In genomic region chr8:12031796-12032195, GRCm38 (mm10) we compare ENCODE assay signal across 9 mouse cellular contexts.
DNase-seq lines count a peak whose midpoint lies in the region; ATAC-seq and TF ChIP-seq lines count a peak whose summit lies in the region.
"Had no signal": no experiment of that assay in that cellular context is flagged by ENCODE, and none has a peak within 500 bp of the region (broad histone marks: within the 10 kb centered on the region; RNA-seq: fewer than 3 reads in every experiment).

No protein-coding gene starts in this region.

- H3K27me3 ChIP-seq in forebrain, postnatal 0 days (ENCODE audit: insufficient read depth, low read length) = no peaks in the 10 kb centered on the region
- H3K27me3 ChIP-seq in forebrain, embryonic 15.5 days = no peaks in the 10 kb centered on the region
- H3K27me3 ChIP-seq in midbrain, embryonic 11.5 days (ENCODE audit: control insufficient read depth, insufficient read depth, low read length) = no peaks in the 10 kb centered on the region
- peaks cover 14% of the 10 kb centered on the region; the same call in 1 of the 2 replicates for H3K27me3 ChIP-seq in midbrain, embryonic 10.5 days (ENCODE audit: low read depth, poor library complexity, severe bottlenecking)
- H3K27me3 ChIP-seq in stomach, embryonic 16.5 days (ENCODE audit: control insufficient read depth, insufficient read depth, low read length) = no peaks in the 10 kb centered on the region

- H3K9me3 ChIP-seq in forebrain, postnatal 0 days (ENCODE audit: low read length) = no peaks in the 10 kb centered on the region
- H3K9me3 ChIP-seq in forebrain, embryonic 15.5 days = no peaks in the 10 kb centered on the region
- no peaks in the 10 kb centered on the region for H3K9me3 ChIP-seq in midbrain, embryonic 11.5 days (ENCODE audit: control insufficient read depth, low read length)
- H3K9me3 ChIP-seq in midbrain, embryonic 10.5 days (replicated peaks) = no peaks in the 10 kb centered on the region
- H3K9me3 ChIP-seq in stomach, embryonic 16.5 days (replicated peaks; ENCODE audit: control insufficient read depth, low read length) = no peaks in the 10 kb centered on the region

- DNase-seq in forebrain, postnatal 0 days = peak; percentile 69
- DNase-seq in midbrain, embryonic 11.5 days (ENCODE audit: low spot score, missing footprints) = peak; percentile 54
- no peak for DNase-seq in midbrain, embryonic 10.5 days (ENCODE audit: low spot score)
- DNase-seq in left cerebral cortex, postnatal 36 days (ENCODE audit: low spot score in 2 of 2) = peak; percentile 24 to 29
- DNase-seq in gastrocnemius, postnatal 36 days = no peak
- DNase-seq: layer of hippocampus, adult 9-11 months had no signal

- no peak overlapping the region for H3K27ac ChIP-seq in forebrain, postnatal 0 days (ENCODE audit: low read depth, low read length)
- H3K27ac ChIP-seq in forebrain, embryonic 15.5 days (replicated peaks) = no peak overlapping the region
- H3K27ac ChIP-seq in midbrain, embryonic 11.5 days (ENCODE audit: low read depth, low read length) = no peak overlapping the region
- no peak overlapping the region for H3K27ac ChIP-seq in midbrain, embryonic 10.5 days (replicated peaks)
- H3K27ac ChIP-seq in stomach, embryonic 16.5 days (ENCODE audit: low read length) = no peak overlapping the region

- H3K4me2 ChIP-seq in forebrain, postnatal 0 days (ENCODE audit: low read depth) = no peak overlapping the region
- no peak overlapping the region for H3K4me2 ChIP-seq in forebrain, embryonic 15.5 days (replicated peaks)
- H3K4me2 ChIP-seq in midbrain, embryonic 11.5 days = no peak overlapping the region
- H3K4me2 ChIP-seq in stomach, embryonic 16.5 days (ENCODE audit: low read depth, low read length) = no peak overlapping the region

- intact Hi-C loops in left cerebral cortex, postnatal 36 days (cut with DNase I) = no loop called here
- intact Hi-C loops in gastrocnemius, postnatal 36 days (cut with DNase I) = no loop called here

- H3K36me3 ChIP-seq in forebrain, postnatal 0 days (ENCODE audit: insufficient read depth) = no peaks in the 10 kb centered on the region
- H3K36me3 ChIP-seq in forebrain, embryonic 15.5 days = no peaks in the 10 kb centered on the region
- H3K36me3 ChIP-seq in midbrain, embryonic 11.5 days (ENCODE audit: control insufficient read depth, insufficient read depth, low read length) = no peaks in the 10 kb centered on the region
- no peaks in the 10 kb centered on the region for H3K36me3 ChIP-seq in midbrain, embryonic 10.5 days
- no peaks in the 10 kb centered on the region for H3K36me3 ChIP-seq in stomach, embryonic 16.5 days (ENCODE audit: control insufficient read depth, insufficient read depth, low read length)

- TF ChIP-seq CTCF in forebrain, postnatal 0 days (IDR thresholded peaks at IDR 0.05; ENCODE audit: low read depth) = no peak

- 0 out of 2 replicates have a peak, but pooled peaks cover 6% of the 10 kb centered on the region for H3K4me1 ChIP-seq in forebrain, postnatal 0 days (ENCODE audit: insufficient read depth)
- peaks cover 26% of the 10 kb centered on the region for H3K4me1 ChIP-seq in forebrain, embryonic 15.5 days
- H3K4me1 ChIP-seq in midbrain, embryonic 11.5 days (ENCODE audit: control insufficient read depth, insufficient read depth, low read length) = no peaks in the 10 kb centered on the region
- H3K4me1 ChIP-seq in midbrain, embryonic 10.5 days = 0 out of 2 replicates have a peak, but pooled peaks cover 2% of the 10 kb centered on the region
- peaks cover 6% of the 10 kb centered on the region; the same call in 1 of the 2 replicates for H3K4me1 ChIP-seq in stomach, embryonic 16.5 days (ENCODE audit: control insufficient read depth, insufficient read depth, low read length)

- 0 out of 2 replicates have a peak, but pooled peaks have one; percentile 25 for ATAC-seq in forebrain, postnatal 0 days
- no peak for ATAC-seq in forebrain, embryonic 15.5 days (replicated peaks)
- ATAC-seq in midbrain, embryonic 11.5 days (ENCODE audit: low FRiP score) = no peak
- ATAC-seq in stomach, embryonic 16.5 days (ENCODE audit: insufficient read depth, low FRiP score) = peak; percentile 54; the same call in 1 of the 2 replicates
- ATAC-seq in inflammation-experienced regulatory T-cells, adult 6 months = no peak

- 42% methylated on average over 3 of the region's 3 CpGs for WGBS in forebrain, postnatal 0 days
- WGBS in forebrain, embryonic 15.5 days = 49% methylated on average over 3 of the region's 3 CpGs
- 90% methylated on average over 3 of the region's 3 CpGs for WGBS in midbrain, embryonic 11.5 days
- WGBS in midbrain, embryonic 10.5 days = 84% methylated on average over 3 of the region's 3 CpGs
- 39% methylated on average over 3 of the region's 3 CpGs for WGBS in stomach, embryonic 16.5 days

- H3K9ac ChIP-seq in forebrain, postnatal 0 days = no peak overlapping the region
- H3K9ac ChIP-seq in forebrain, embryonic 15.5 days (replicated peaks) = no peak overlapping the region
- H3K9ac ChIP-seq in midbrain, embryonic 11.5 days (ENCODE audit: low read length) = no peak overlapping the region
- H3K9ac ChIP-seq in stomach, embryonic 16.5 days (ENCODE audit: low read length) = no peak overlapping the region

- H3K4me3 ChIP-seq in forebrain, postnatal 0 days (ENCODE audit: low read depth, low read length) = no peak overlapping the region
- H3K4me3 ChIP-seq in forebrain, embryonic 15.5 days = no peak overlapping the region
- H3K4me3 ChIP-seq in midbrain, embryonic 11.5 days (ENCODE audit: low read depth, low read length) = no peak overlapping the region
- H3K4me3 ChIP-seq in midbrain, embryonic 10.5 days = no peak overlapping the region
- H3K4me3 ChIP-seq in stomach, embryonic 16.5 days (replicated peaks; ENCODE audit: low read length) = no peak overlapping the region

Comparison
In these comparisons a context has a peak if more than half of its experiments do, and no peak if none do; other contexts are left out.
1. ATAC-seq: peak in forebrain, postnatal 0 days (single experiment) and stomach, embryonic 16.5 days (single experiment); none in forebrain, embryonic 15.5 days (single experiment), midbrain, embryonic 11.5 days (single experiment) and inflammation-experienced regulatory T-cells, adult 6 months (single experiment).
2. DNase-seq: peak in forebrain, postnatal 0 days (single experiment), midbrain, embryonic 11.5 days (single experiment) and left cerebral cortex, postnatal 36 days (2 of 2); none in midbrain, embryonic 10.5 days (single experiment) and gastrocnemius, postnatal 36 days (0 of 2).